Mouse (Mus musculus): ENCODE results near the gene Exosc7.

DNA sequence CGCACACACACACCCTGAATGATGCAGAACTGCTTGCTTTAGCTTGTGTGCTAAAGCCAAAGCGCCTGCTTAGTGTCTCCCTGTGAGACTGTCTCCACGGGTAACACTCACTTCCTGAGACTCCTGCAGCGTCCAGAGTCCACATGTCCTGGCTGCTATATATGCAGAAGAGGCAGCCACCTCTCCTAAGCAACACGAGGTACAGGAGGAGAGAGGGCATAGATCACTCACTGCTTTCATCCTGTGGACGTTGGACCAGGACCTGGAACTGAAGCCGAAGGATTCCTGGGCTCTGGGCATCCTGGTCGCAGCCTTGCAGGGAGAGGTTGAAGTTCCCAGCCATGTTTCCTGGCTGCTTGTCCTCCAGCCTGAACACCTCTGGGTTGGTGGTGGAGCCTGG, 70.2 kb downstream of the Exosc7 start:
- TF ChIP-seq CTCF (IDR thresholded peaks at IDR 0.05; ENCODE audit: borderline replicate concordance, control insufficient read depth, extremely low read depth, insufficient read depth, low read length, poor library complexity) (no peak), POLR2A (IDR thresholded peaks at IDR 0.05; ENCODE audit: control insufficient read depth, extremely low read depth, insufficient read depth, low read length, poor library complexity) (no peak)

Measured in thymus, adult 2 months (tissue).